Mouse (Mus musculus) lung, postnatal 0 days (tissue): ENCODE measurements at regions not wholly inside any gene's neighbourhood (a gene's known extent, or its start where the extent isn't known, plus 50 kb on each side); places are given as distances from the start of the nearest gene placed in this dataset.

Source experiments
- CTCF ChIP-seq: IDR thresholded peaks from 2 replicates; pipeline ENCODE4 v1.5.1; 2016; ENCODE audit warnings: antibody characterized with exemption, mild to moderate bottlenecking
- EP300 ChIP-seq: IDR thresholded peaks from 2 replicates; pipeline ENCODE4 v1.6.1; 2016; ENCODE audit warnings: antibody characterized with exemption, mild to moderate bottlenecking, control low read depth

GRCm38 (mm10) chr8:46936039-46936438 is 50.6 kb upstream of the Enpp6 start:
- TF ChIP-seq EP300, result no peak
- peak; percentile 69 for TF ChIP-seq CTCF
